Mouse (Mus musculus) leukemia stem cell, adult 10-12 weeks (primary cell): ENCODE measurements around the gene Gpd1. TPM values are rescaled to one million over a fixed set of nuclear protein-coding genes. Genes with fewer than 3 reads are reported as not detected.

Source experiments
- polyA plus RNA-seq: library from polyadenylated mRNA; stranded (reverse); fragments of >175 nt; gene quantifications from 2 replicates; pipeline ENCODE4 v1.2.3, GENCODE M21; 2012; ENCODE audit warnings: low replicate concordance

Gene Gpd1
- polyA plus RNA-seq, result 8.1 and 8.8 TPM in 2 replicates

DNA sequence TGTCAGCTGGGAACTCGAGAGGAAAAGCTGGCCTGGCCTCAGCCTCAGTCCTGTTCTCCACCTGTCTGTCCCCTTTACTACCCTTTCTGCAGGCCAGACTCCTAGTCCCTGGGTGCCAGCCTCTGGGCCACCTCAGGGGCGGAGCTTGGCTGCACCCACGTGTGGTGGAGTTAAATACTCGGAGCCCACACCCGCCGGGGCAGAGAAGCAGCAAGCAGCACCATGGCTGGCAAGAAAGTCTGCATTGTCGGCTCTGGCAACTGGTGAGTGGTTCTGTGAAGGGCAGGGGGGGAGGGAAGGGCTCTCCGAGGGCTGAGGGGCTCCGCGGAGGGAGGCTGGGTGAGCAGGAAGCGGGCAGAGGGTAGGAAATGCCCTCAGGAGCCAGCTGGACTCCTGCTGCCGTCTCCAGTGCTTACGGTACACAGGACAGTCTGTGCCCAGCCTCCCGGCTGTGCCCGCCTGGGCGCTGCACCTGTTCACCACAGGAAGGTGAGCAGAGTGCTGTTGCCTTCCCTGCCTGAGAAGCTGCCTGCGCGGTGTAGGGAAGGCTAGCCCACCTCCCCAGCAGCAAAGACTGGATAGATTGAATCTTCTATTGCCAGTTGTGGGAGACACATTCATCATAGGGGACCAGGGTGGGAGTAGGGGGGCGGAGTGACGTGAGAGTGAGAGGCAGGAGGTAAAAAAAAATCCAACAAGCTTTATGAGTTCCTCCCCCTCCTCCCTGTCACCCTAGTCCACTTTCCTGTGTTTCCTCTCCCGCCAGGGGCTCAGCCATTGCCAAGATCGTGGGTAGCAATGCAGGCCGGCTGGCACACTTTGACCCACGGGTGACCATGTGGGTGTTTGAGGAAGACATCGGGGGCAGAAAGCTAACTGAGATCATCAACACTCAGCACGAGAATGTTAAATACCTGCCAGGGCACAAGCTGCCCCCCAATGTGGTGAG lies at the start of gene Gpd1:
TSS of gene Gpd1 (plus strand) at position 130 of the 949 bp plus-strand sequence.

GRCm38 (mm10) chr15:99670154-99670821 lies 47.0 kb upstream of the Gpd1 start, which contains the start of gene Asic1:
Gene Asic1, plus strand, starts transcription at chr15:99670368.

DNA sequence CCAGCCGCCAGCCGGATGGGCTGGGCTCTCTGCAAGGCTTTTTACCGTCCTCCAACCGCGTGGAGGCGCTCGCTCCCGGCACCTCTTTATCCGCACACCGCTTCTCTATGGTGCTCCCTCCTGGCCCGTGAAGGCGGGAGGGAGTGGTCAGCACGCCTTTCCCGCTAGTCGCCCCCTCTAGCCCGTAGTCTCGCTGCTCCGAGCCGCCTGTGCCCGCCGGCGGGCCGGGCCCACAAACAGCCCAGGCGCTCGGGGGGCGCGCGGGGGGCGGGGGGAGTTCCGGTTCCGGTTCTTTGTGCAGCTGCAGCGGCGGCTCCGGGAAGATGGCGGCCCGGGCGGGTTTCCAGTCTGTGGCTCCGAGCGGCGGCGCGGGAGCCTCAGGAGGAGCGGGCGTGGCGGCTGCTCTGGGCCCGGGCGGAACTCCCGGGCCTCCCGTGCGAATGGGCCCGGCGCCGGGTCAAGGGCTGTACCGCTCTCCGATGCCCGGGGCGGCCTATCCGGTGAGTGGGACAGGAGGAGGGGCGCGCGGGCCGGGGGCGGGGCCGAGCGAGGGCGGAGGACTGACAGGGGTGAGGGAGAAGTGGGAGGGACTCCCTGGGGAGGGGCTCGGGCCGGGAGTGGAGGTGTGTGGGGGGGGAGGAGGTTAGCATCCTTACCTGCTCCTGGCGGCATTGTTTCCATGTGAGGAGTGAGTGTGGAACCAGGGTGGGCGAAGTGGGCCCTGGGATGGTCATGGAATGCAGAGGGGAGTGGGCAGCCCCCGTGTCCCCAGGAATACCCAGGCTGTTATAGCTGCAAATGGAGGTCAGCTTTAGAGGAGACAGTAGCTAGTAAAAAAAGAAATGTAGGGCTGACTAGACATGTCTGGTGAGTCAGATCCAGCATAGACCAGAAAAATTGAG lies 15.1 kb upstream of the Gpd1 start, which contains the start of gene Smarcd1:
TSS of gene Smarcd1 (plus strand) at position 131 of the 902 bp plus-strand sequence.

GRCm38 (mm10) chr15:99705440-99706048 lies 11.8 kb upstream of the Gpd1 start, which contains the start of gene Gm17349:
Gene Gm17349, minus strand, starts transcription at chr15:99705490.

GRCm38 (mm10) chr15:99725341-99726155 lies 8.2 kb downstream of the Gpd1 start, which contains the start of gene Cox14:
Gene Cox14, plus strand, starts transcription at chr15:99725618.

DNA sequence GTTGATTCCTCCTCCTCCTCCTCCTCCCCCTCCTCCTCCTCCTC lies 55.4 kb downstream of the Gpd1 start, which contains the start of gene Cers5:
TSS of gene Cers5 (minus strand) at position 5 of the 44 bp plus-strand sequence.

Other genes with a start within 250 kb of the Gpd1 start
- gene Bcdin3d, start 242.8 kb upstream of the Gpd1 start, polyA plus RNA-seq, result 3.8 and 5.3 TPM in 2 replicates
- 0.01 TPM in 1 of 2 replicates, not detected in the other for gene Faim2, start 189.3 kb upstream of the Gpd1 start, polyA plus RNA-seq
- gene Aqp2, start 138.5 kb upstream of the Gpd1 start, polyA plus RNA-seq, result 0.17 TPM in 1 of 2 replicates, not detected in the other
- not detected in 2 replicates for gene Aqp5, start 126.7 kb upstream of the Gpd1 start, polyA plus RNA-seq
- gene Aqp6, start 116.1 kb upstream of the Gpd1 start, polyA plus RNA-seq, result not detected in 2 replicates
- 3.3 and 14.9 TPM in 2 replicates for gene Racgap1, start 65.9 kb upstream of the Gpd1 start, polyA plus RNA-seq
- not detected in 2 replicates for gene Asic1, start 47.1 kb upstream of the Gpd1 start, polyA plus RNA-seq
- 27.7 and 29.8 TPM in 2 replicates for gene Smarcd1, start 15.4 kb upstream of the Gpd1 start, polyA plus RNA-seq
- 10.0 and 21.9 TPM in 2 replicates for gene Gm17349, start 12.0 kb upstream of the Gpd1 start, polyA plus RNA-seq
- gene Cox14, start 8.1 kb downstream of the Gpd1 start, polyA plus RNA-seq, result 26.9 and 33.0 TPM in 2 replicates
- gene Cers5, start 55.4 kb downstream of the Gpd1 start, polyA plus RNA-seq, result 1.6 and 2.9 TPM in 2 replicates
- gene Lima1, start 157.9 kb downstream of the Gpd1 start, polyA plus RNA-seq, result 1.0 and 2.6 TPM in 2 replicates
- not detected in 2 replicates for gene Fam186a, start 249.5 kb downstream of the Gpd1 start, polyA plus RNA-seq